20 mouse cellular contexts compared by ENCODE assay signal in genomic region chr7:137222831-137223505, GRCm38 (mm10).
DNase-seq lines count a peak whose midpoint lies in the region; ATAC-seq lines count a peak whose summit lies in the region.
"Had no signal": no experiment of that assay in that cellular context is flagged by ENCODE, and none has a peak within 500 bp of the region (broad histone marks: within the 10 kb centered on the region; RNA-seq: fewer than 3 reads in every experiment).

No protein-coding gene starts in this region.

- H3K4me1 ChIP-seq in midbrain, embryonic 13.5 days (replicated peaks) = peaks cover 70% of the 10 kb centered on the region
- H3K4me1 ChIP-seq in midbrain, embryonic 11.5 days (ENCODE audit: control insufficient read depth, insufficient read depth, low read length) = peaks cover 21% of the 10 kb centered on the region
- peaks cover 24% of the 10 kb centered on the region for H3K4me1 ChIP-seq in brown adipose tissue, adult 24 weeks (ENCODE audit: control insufficient read depth, insufficient read depth, insufficient read length, low read length)
- H3K4me1 ChIP-seq in neural tube, embryonic 15.5 days = peaks cover 74% of the 10 kb centered on the region
- peaks cover 53% of the 10 kb centered on the region for H3K4me1 ChIP-seq in forebrain, embryonic 12.5 days

- peaks cover 36% of the 10 kb centered on the region for H3K36me3 ChIP-seq in midbrain, embryonic 13.5 days
- H3K36me3 ChIP-seq in midbrain, embryonic 11.5 days (ENCODE audit: control insufficient read depth, insufficient read depth, low read length) = no peaks in the 10 kb centered on the region
- H3K36me3 ChIP-seq in neural tube, embryonic 15.5 days = peaks cover 5% of the 10 kb centered on the region; the same call in 1 of the 2 replicates
- no peaks in the 10 kb centered on the region for H3K36me3 ChIP-seq in forebrain, embryonic 12.5 days (replicated peaks)
- H3K36me3 ChIP-seq: heart, embryonic 10.5 days had no signal

- no peak for ATAC-seq in midbrain, embryonic 13.5 days
- no peak for ATAC-seq in midbrain, embryonic 11.5 days (ENCODE audit: low FRiP score)
- ATAC-seq in neural tube, embryonic 15.5 days (ENCODE audit: low FRiP score) = no peak
- ATAC-seq in forebrain, embryonic 12.5 days (ENCODE audit: low FRiP score) = no peak
- ATAC-seq: forebrain, embryonic 16.5 days; hindbrain, postnatal 0 days had no signal

- 92% methylated on average over 6 of the region's 6 CpGs for WGBS in midbrain, embryonic 13.5 days
- WGBS in midbrain, embryonic 11.5 days = 91% methylated on average over 6 of the region's 6 CpGs
- WGBS in neural tube, embryonic 15.5 days = 91% methylated on average over 6 of the region's 6 CpGs
- 93% methylated on average over 6 of the region's 6 CpGs for WGBS in forebrain, embryonic 12.5 days

- H3K9ac ChIP-seq in midbrain, embryonic 13.5 days (replicated peaks) = no peak overlapping the region
- H3K9ac ChIP-seq in midbrain, embryonic 11.5 days (ENCODE audit: low read length) = no peak overlapping the region
- no peak overlapping the region for H3K9ac ChIP-seq in neural tube, embryonic 15.5 days (replicated peaks)
- H3K9ac ChIP-seq in forebrain, embryonic 12.5 days = no peak overlapping the region
- H3K9ac ChIP-seq: embryonic facial prominence, embryonic 12.5 days had no signal

- H3K4me3 ChIP-seq in midbrain, embryonic 13.5 days (replicated peaks) = no peak overlapping the region
- no peak overlapping the region for H3K4me3 ChIP-seq in midbrain, embryonic 11.5 days (ENCODE audit: low read depth, low read length)
- no peak overlapping the region for H3K4me3 ChIP-seq in brown adipose tissue, adult 24 weeks (ENCODE audit: insufficient read depth, low read depth, low read length)
- no peak overlapping the region for H3K4me3 ChIP-seq in neural tube, embryonic 15.5 days (replicated peaks)
- H3K4me3 ChIP-seq in forebrain, embryonic 12.5 days (replicated peaks) = no peak overlapping the region
- H3K4me3 ChIP-seq: embryonic facial prominence, embryonic 12.5 days; heart, embryonic 10.5 days had no signal

- no peak overlapping the region for H3K4me2 ChIP-seq in midbrain, embryonic 13.5 days (replicated peaks)
- no peak overlapping the region for H3K4me2 ChIP-seq in midbrain, embryonic 11.5 days
- no peak overlapping the region for H3K4me2 ChIP-seq in neural tube, embryonic 15.5 days
- H3K4me2 ChIP-seq in forebrain, embryonic 12.5 days = no peak overlapping the region
- H3K4me2 ChIP-seq: embryonic facial prominence, embryonic 12.5 days had no signal

- no peaks in the 10 kb centered on the region for H3K27me3 ChIP-seq in midbrain, embryonic 13.5 days
- H3K27me3 ChIP-seq in midbrain, embryonic 11.5 days (ENCODE audit: control insufficient read depth, insufficient read depth, low read length) = no peaks in the 10 kb centered on the region
- H3K27me3 ChIP-seq in neural tube, embryonic 15.5 days (replicated peaks) = no peaks in the 10 kb centered on the region
- peaks cover 59% of the 10 kb centered on the region for H3K27me3 ChIP-seq in forebrain, embryonic 12.5 days
- H3K27me3 ChIP-seq: CH12.LX; embryonic facial prominence, embryonic 12.5 days had no signal

- H3K9me3 ChIP-seq in midbrain, embryonic 13.5 days = no peaks in the 10 kb centered on the region
- no peaks in the 10 kb centered on the region for H3K9me3 ChIP-seq in midbrain, embryonic 11.5 days (ENCODE audit: control insufficient read depth, low read length)
- no peaks in the 10 kb centered on the region for H3K9me3 ChIP-seq in neural tube, embryonic 15.5 days (replicated peaks)
- H3K9me3 ChIP-seq in forebrain, embryonic 12.5 days = no peaks in the 10 kb centered on the region
- H3K9me3 ChIP-seq: embryonic facial prominence, embryonic 12.5 days; heart, embryonic 10.5 days had no signal

- H3K27ac ChIP-seq in midbrain, embryonic 13.5 days = peak overlapping the region; percentile 56; the same call in 1 of the 2 replicates
- no peak overlapping the region for H3K27ac ChIP-seq in midbrain, embryonic 11.5 days (ENCODE audit: low read depth, low read length)
- H3K27ac ChIP-seq in brown adipose tissue, adult 24 weeks (replicated peaks; ENCODE audit: low read depth, low read length) = peak overlapping the region; percentile 90
- 0 out of 2 replicates have a peak overlapping the region, but pooled peaks have one; percentile 28 for H3K27ac ChIP-seq in neural tube, embryonic 15.5 days (replicated peaks)
- H3K27ac ChIP-seq in forebrain, embryonic 12.5 days = no peak overlapping the region
- H3K27ac ChIP-seq: heart, embryonic 10.5 days; hindbrain, postnatal 0 days had no signal

- peak; percentile 53 for DNase-seq in adrenal gland, postnatal 14 days
- no peak for DNase-seq in adrenal gland, adult 18-20 months (ENCODE audit: low spot score in 2 of 2)
- no peak for DNase-seq in midbrain, embryonic 11.5 days (ENCODE audit: low spot score, missing footprints)
- no peak for DNase-seq in urinary bladder, adult 18-20 months (ENCODE audit: low spot score in 2 of 2)
- DNase-seq: cerebellum, adult 11 months; cerebellum, adult 8-10 months; cerebellum, postnatal 14 days; embryo, embryonic 11 days; gastrocnemius, postnatal 10 days; heart, adult 18-20 months; heart, postnatal 10 days had no signal

Comparison
In these comparisons a context has a peak if more than half of its experiments do, and no peak if none do; other contexts are left out.
1. H3K27ac ChIP-seq: peak in midbrain, embryonic 13.5 days (single experiment), brown adipose tissue, adult 24 weeks (single experiment) and neural tube, embryonic 15.5 days (single experiment); none in midbrain, embryonic 11.5 days (single experiment) and forebrain, embryonic 12.5 days (single experiment).